Mouse (Mus musculus): Measurements from ENCODE around the gene Dhrs13.
A peak's percentile ranks its signal among the peaks of the same experiment; 100 is the strongest.
"Not testable (repeated sequence)": the region's sequence is repeated elsewhere in the genome, so short reads cannot be mapped to it uniquely, and the experiment has no call there.

Gene Dhrs13

DNA sequence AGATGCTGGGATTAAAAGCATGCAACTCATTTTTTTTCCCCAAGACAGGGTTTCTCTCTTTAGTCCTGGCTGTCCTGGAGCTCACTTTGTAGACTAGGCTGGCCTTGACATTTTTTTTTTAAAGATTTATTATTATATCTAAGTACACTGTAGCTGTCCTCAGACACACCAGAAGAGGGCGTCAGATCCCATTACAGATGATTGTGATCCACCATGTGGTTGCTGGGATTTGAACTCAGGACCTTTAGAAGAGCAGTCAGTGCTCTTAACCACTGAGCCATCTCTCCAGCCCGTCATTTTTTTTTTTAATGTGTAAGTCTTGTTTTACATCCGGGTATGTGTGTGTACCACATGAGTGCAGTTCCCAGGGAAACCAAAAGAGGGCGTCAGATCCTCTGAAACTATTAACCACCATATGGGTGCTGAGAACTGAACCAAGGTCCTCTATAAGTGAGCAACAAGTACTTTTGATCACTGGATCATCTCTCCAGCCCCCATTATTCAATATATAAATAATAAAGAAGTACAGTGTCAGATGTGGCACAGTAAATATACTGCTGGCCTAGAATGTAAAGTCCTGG is 10.3 kb downstream of the Dhrs13 start:
- DNase-seq (ENCODE audit: low spot score in 2 of 2) = not testable (repeated sequence)

DNA sequence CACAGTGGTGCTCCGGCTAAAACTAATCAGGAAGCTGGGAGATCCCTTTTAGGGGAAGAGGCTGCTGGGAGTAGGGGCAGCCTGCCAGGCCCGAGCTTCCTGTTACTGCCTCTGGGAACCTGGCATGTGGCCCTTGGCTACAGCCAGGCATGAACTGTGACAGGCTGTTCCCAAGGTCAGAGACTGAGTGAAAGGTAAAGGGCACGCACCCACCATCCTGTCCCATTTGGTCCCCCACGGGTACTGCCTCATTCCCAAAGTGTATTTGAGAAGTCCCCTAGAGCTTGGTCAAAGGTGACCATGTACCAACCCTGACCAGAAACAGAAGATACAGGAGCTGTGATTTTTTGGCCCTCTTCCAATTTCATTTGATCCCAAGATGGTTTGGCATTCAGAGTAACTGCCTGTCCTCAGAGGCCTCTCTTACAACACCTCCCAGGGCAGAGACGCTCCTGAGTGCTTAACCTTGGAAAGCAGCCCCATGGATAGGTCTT is 12.7 kb downstream of the Dhrs13 start:
- peak; percentile 73 to 79 for DNase-seq (ENCODE audit: low spot score in 2 of 2)

DNA sequence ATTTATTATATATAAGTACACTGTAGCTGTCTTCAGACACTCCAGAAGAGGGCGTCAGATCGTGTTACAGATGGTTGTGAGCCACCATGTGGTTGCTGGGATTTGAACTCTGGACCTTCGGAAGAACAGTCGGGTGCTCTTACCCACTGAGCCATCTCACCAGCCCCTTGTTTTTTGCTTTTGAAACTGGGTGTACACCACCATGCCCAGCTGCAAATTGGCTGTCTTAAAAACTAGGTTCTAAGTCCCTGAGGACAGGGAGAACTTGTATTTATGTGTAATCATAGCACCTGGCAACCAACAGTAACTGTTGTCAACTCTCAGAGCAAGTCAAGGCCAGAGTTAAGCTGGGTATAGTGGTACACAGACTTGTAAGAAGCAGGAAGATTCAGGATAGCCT is 16.6 kb downstream of the Dhrs13 start:
- DNase-seq (ENCODE audit: low spot score in 2 of 2) = not testable (repeated sequence)

DNA sequence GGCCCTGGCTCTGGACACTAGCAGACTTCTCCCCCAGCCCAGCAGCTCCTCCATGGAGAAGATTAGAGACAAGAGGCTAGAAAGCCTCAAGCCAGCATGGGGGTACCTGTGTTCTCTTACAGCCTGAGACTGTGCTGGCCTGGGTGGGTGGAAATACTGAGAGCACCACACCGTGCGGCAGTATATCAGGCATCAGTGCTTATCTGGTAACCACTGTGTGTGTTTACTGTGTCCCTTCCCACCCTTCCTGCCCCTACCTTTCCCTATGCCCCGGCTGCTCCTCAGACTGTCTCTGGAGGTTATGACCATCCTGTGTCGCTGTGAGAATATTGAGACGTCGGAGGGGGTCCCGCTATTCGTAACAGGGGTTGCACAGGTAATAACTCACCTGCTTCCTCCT is 21.0 kb downstream of the Dhrs13 start:
- DNase-seq (ENCODE audit: low spot score in 2 of 2) = no peak

DNA sequence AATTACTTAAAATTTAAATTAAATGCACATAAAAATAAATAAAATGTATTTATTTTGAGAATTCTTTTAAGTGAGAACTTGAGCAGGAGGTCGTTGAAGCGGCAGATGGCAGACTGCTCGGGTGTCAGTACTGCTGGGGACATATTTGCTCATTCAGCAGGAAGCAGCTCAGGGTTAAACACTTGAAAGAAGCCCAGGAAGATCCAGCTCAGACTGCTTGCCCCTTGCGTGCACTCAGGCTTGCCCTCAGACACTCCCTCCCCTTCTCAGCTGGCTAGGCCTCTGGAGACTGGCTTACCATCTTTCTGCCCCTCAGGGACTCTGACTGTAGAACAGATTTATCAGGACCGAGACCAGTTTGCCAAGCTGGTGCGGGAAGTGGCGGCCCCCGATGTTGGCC is 24.9 kb downstream of the Dhrs13 start:
- no peak for DNase-seq (ENCODE audit: low spot score in 2 of 2)

DNA sequence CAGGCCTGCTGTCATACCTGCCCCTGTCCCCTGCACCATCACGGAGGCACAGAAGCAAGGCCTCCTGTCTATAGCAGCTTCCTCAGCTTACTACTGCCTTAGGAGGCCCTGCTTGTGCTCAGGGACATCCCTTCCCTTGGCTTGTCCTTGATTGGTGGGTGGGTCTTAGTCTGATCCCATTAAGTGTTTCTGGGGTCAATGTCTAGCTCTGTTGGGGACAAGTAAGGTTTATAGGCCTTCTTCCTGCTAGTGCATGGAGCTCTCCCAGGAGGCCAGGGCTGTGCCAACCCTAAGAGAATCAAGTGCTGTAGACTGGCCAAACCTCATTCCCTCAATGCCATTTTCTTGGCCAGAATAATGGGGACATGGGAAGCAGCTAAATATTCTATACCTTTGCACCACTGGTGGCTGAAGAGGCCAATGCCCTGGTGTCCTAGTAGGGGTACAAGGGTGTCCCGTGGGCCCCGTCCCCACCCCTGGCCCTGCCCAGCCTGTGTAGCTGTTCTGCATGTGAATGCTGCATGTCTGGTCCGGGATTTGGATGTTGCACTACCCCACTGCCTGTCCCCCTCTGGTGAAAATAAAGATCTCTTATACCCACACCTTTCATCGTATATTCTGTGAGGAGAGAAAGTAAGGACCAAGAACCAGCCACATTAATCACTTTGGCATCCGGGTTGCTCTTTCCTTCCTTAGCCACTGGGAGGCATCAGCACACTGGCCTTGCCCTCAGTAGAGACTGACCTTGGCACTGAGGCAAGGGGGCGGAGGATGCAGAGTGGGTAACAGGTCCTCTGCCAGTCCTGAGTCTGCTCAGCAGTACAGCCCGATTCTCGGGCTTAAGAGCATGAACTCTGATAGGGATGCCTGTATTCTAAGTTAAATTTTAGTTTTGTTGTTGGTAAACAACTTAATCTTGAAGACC is 28.0 kb downstream of the Dhrs13 start:
- peak; percentile 81 to 85 for DNase-seq (ENCODE audit: low spot score in 2 of 2)

DNA sequence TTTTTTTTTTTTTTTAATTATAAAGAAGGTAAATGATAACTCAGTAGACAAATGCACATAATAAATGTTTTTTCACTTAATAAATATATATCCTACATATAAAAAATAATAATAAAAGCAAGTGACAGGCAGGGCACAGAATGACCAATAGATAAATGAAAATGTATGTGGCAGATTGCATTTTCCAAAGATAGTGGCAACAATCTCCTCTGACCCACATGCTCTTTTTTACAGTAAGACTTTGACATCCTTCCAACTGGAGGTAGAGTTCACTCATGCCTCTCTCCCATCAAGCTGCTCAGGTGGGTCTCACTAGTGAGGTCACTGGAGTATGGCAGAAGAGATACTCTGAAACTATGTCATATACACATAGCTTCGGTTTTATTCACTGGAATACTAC is 30.5 kb downstream of the Dhrs13 start:
- DNase-seq (ENCODE audit: low spot score in 2 of 2) = no peak

DNA sequence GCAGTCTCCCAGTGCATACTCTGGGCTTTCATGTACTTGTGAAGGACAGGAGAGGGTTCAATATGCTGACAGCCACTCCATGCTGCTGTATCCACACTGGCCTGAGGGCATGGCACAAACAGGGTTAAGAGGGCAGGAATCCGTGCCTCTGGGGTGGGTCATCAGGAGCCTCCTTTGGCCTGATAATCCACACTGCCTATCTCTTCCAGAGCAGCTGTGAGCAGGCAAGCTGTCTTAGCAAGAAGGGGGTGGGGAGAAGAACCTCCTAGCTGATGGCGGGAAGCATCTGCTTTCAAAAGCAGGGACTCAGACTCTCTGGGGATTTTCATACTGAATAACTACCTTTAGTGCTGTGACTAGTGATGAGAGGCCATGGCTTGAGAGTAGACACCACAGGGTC is 33.8 kb downstream of the Dhrs13 start:
- DNase-seq (ENCODE audit: low spot score in 2 of 2) = no peak

DNA sequence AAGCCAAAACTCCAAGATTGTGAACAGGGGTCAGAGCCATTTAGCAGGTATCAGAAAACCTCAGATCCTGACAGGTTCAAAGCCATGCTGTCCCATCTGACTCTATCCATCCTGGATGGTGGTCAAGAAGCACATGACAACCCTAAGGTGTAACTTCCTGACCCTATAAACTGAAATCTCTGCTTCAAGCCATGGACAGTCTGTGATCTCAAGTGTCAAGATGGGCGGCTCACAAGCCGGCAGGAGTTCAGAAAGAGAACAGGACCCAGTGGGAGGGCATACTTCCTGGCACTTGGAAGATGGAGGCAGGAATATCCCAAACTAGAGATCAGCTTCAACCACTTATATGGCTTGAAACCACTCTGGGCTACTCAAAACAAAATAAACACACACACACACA is 34.6 kb downstream of the Dhrs13 start:
- no peak for DNase-seq (ENCODE audit: low spot score in 2 of 2)

DNA sequence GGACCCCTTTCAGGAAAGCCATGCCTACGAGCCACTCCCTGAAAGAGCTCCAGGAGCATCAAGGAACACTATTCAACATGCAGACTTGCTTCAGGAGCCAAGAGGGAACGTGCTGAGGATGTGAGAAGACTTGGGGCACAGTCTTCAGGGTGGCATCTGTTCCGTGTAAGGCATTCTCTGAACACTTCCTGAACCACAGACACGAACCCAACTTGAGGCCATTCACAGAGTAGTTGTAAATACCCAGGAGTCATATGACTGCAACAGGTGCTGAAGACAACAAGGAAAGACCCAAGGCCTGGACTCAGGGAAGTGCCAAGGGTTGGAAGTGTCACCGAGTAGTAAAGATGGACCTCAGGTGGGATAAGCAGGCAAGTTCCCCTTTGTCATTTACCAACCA is 35.5 kb downstream of the Dhrs13 start:
- no peak for DNase-seq (ENCODE audit: low spot score in 2 of 2)

DNA sequence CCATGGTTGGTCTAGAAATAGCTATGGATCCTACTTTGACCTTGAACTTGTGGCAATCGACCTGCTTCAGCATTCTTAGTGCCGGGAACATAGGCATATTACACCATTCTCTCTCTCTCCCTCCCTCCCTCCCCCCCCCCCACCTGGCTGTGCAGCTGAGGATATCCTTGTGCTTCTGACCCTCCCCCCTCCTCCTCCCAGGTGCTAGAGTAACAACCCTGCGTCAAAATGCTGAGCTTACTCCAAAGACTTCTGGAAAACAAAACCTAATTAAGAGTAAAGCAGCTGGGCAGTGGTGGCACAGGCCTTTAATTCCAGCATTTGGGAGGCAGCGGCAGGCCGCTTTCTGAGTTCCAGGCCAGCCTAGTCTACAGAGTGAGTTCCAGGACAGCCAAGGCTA is 37.0 kb downstream of the Dhrs13 start:
- DNase-seq (ENCODE audit: low spot score in 2 of 2) = no peak

DNA sequence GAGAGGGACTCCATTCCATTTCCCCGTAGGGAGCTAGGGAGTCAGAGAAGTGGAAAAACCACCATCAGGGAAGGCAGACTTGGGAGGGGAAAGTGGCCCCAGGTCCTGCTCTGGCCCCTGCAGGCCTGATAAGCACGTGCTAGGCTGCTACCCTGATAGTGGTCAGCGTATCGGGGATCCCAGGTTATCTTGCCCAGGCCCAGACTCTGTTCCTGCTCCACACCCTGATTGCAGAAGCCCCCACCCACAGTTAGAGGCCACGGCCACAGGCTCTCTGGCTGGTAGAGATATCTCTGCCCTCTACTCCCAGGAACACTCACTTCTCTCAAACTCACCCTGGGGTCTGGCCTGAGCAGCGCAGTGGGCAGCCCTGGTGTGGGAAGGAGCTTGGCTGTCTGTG is 37.6 kb downstream of the Dhrs13 start:
- DNase-seq (ENCODE audit: low spot score in 2 of 2) = no peak

DNA sequence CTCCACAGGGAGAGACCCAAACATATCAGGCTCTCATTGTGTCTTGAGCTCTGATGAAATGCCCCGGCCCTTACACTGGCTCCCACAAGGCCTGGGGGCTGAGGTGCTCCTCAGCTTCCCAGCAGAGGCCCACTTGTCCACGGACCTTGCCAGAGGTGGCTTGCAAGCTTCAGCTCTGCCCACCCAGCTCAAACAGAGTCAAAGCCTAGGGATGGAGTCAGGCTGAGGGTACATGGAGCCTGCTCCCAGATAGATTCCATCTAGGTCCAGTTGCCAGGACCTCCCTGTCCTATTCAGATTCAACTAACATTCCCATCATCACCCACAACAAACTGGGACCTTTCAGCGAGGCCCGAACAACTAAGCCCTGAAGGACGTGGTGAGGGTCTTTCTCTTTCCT is 39.9 kb downstream of the Dhrs13 start:
- no peak for DNase-seq (ENCODE audit: low spot score in 2 of 2)

DNA sequence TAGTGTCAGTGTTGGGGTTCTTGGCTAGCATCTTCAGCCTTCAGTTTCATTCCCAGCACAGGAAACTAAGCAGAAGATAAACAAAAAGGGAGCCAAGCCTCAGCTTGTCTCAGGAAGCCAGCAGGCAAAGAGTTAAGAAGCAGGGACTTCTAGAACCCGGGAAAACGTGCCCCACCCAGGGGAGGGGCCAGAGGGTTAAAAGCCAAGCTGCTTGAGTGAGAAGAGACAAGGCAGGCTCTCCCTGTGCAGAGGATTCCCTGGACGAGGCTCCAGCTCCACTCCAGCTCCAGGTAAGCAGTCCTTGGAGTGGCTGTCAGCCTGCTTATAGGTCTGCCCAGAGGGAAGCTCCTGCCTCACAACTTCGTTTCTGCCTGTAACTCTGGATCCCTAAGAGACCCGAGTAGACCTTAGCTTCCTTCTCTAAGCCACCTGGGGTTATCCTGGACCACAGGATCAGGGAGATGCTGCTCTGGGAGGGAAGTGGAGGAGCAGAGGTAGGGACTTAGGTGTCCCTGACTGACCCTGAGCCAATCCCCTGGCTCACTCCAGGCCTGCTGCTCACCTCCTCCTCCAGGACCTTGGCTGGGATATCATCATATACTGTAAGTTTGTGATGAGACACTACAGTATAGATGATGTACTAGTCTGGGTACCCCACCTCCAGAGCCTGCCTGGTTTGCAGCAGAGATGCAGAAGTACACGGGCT is 40.5 kb downstream of the Dhrs13 start:
- no peak for DNase-seq (ENCODE audit: low spot score in 2 of 2)

DNA sequence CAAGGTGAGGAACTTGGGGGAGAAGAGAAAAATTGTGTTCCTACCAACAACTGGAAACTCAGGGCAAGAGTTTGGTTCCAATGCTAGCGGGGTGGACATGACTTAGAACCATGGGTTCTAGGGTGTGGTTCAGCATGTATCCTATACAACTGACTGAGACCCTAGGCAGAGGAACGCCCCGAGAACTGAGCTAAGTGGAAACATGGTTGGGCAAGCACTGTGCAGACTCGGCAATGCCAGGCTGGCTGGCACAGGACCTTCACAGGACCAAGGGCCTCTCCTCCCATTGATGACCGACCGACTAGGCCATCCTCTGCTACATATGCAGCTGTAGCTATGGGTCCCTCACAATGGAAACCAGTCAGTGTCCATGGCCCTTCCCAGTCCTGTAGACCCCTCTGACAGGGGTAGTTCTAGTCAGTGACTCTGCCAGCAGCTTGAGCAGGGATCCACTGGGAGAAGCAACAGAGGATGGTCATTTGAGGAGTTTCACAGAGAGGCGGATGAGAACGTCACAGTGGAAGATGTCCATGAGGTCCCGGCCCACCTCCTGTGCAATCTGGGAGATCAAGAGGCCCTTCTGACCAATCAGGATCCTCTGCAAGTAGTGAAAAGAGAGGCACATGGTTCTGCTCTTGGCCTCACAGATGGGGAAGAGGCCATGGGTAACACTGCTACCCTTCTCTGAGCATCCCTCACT is 41.6 kb downstream of the Dhrs13 start:
- no peak for DNase-seq (ENCODE audit: low spot score in 2 of 2)

DNA sequence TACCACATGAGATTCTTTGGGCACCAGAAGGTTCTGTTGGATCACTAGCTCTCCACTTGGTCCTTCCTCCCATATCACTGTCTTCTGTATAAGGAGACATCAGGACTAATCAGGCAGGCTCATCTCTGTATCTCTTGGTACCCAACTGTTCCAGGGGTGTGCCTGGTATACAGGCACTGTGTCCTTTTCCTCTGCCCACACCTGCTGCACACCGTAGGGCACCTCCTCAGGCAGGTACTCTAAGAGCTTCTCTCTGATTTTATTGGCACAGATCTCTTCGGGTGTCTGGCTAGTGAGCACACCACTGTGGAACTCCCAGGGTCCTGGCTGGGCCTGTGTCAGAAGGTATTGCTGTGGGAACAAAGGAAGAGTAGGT is 42.2 kb downstream of the Dhrs13 start:
- no peak for DNase-seq (ENCODE audit: low spot score in 2 of 2)

DNA sequence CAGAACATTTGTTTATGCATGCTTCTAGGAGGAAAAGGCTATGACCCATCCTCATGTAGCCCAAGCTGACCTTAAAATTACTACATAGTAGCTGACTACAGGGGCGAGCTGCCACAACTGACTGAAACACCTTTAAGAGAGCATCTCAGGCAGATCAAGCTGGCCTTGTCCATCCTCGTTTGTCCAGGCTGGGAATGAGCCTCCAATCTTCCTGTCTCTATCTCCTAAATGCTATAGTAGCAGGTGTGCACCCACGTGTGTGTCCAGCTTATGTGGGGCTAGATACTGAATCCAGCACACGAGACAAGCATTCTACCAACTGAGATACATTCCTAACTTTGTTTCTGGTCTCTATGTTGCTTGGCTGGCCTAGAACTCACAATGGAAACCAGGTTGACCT is 42.6 kb downstream of the Dhrs13 start:
- no peak for DNase-seq (ENCODE audit: low spot score in 2 of 2)

DNA sequence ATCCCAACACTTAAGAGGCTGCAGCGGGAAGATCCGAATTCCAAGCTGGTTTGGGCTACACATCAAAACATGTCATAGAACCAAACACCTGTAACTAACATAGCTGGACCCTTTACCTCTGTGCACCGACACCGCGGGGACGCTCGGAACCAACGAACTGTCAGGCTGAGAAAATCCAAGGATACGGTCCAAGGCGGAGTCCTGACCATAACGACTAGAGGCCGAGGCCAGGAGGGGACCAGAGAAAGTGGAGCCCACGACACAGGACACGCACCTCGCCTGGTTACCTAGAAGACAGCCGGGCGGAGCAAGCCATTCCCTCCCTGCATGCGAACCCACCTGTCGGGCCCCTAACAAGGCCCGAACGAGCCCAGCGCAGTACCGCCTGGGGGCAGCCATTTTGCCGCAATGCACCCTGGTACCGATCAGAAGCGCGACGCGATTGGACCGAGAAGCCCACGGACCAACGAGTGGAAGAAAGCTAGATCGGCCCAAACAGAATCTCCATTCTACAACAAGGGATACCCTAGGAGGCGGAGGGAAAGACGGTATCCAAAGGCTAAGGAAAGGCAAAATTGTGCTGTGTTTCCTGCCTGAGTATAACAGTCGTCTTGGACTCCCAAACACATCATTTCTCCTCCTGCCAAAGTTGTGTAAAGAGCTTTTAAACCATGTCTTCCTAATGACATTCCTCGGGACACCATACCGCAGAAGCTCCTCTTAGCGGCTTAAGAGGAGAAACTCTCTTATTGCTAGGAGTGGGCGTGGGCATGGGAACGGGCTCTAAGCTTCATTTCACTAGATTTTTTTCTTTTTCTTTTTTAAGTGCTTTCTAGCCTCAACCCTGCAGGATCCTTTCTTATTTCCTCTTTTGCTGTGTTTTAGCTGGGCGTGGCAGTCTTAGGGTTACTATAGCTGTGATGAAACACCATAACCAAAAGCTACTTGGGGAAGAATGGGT is 48.2 kb downstream of the Dhrs13 start, which contains the start of gene Eral1:
Gene Eral1, minus strand, starts transcription at position 423 of the 961 bp plus-strand sequence.
- DNase-seq (ENCODE audit: low spot score in 2 of 2) = peak; percentile 91 to 92

DNA sequence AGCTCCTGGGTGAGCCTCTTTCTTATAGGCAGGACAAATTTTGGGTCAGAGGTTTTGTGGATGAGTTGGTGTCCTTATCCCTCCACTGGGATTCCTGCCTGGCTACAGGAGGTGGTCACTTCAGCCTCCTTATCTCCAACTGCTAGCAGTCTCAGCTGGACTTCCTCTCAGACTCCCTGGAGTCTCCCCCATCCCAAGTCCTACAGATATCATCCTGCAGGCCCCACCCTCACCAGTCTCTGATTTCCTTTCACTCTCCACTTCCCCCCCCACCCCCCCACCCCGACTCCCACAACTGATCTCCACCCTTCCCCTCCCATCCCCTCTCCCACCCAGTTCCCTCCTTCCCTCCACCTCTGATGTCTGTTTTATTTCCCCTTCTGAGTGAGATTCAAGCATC is 51.5 kb downstream of the Dhrs13 start:
- no peak for DNase-seq (ENCODE audit: low spot score in 2 of 2)

DNA sequence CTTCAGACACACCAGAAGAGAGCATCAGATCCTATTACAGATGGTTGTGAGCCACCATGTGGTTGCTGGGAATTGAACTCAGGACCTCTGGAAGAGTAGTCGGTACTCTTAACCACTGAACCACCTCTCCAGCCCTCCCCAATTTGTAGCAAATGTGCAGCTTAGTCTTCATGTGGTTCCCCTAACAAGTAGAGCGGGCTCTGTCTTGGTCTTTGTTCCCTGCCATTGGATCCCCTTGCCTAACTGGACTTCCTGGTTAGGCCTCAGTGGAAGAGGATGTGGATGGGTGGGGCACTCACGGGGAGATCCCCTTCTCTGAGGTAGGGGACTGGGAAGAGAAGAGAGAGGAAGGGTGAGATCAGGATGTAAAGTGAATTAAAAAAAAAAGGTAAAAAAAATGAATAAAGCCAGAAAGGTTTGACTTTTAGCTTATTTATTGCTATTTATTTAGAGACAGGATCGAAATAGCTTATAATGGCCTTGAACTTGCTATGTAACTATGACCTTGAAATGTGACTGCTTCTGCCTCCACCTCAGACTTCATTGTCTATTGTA is 54.9 kb downstream of the Dhrs13 start:
- DNase-seq (ENCODE audit: low spot score in 2 of 2) = no peak
